ENCODE assay signal across 8 mouse cellular contexts in the genomic region with DNA sequence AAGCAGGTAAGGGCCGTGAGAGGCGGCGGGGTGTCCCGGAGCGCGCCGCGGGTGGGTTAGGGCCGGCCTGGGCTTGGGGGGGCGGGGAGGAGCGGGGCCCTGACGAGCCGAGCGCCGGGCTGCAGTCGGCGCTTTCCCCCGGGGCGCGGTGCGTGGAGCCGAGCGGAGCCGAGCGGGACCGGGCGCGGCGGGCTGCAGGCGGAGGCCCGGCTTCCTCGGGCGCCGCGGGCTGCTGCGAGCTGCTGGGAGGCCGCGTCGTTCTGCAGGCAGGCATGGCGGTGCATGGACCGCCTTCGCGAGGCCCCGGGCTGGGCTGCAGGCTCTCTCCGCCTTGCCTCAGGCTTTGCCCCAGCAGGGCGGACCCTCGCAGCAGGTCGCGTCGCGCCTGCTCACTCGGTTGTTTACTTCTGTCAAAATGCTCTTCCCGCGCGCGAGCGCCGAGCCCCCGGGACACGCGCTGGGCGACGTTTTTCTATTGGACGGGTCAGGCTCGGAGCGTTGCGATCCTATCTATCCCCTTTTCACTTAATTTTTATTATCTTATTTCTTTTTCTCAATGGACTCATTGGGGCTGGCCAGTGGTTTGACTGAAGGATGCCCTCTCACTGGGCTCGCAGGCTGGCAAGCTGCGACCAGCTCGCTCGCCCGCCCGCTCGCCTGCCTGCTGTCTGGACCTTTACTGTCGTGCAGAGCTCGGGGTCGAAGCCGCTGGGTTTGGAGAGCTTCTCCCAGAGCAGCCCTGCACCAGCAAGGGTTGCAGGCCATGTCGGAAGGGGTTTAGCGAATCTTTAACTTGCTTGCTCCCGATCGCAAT. TPM values are rescaled to one million over a fixed set of nuclear protein-coding genes. Genes with fewer than 3 reads are reported as not detected.
DNase-seq lines count a peak whose midpoint lies in the region; ATAC-seq and TF ChIP-seq lines count a peak whose summit lies in the region.

No protein-coding gene starts in this region.

- TF ChIP-seq POLR2A in MEL (IDR thresholded peaks at IDR 0.05; ENCODE audit: control insufficient read depth in 1 of 2, insufficient read depth in 1 of 2, low read depth in 1 of 2, low read length in 2 of 2, poor library complexity in 1 of 2), result no peak; a peak in 2 of 4 replicates
- TF ChIP-seq POLR2A in lung, adult 2 months (IDR thresholded peaks at IDR 0.05; ENCODE audit: borderline replicate concordance, extremely low read depth, low read depth, low read length), result 0 out of 2 replicates have a peak, but pooled peaks have one; percentile 6
- TF ChIP-seq POLR2A in olfactory bulb, adult 2 months (IDR thresholded peaks at IDR 0.05; ENCODE audit: insufficient read depth, low read depth, low read length), result no peak
- no peak; the same call in 1 of the 2 replicates for TF ChIP-seq POLR2A in thymus, adult 2 months (IDR thresholded peaks at IDR 0.05; ENCODE audit: control insufficient read depth, extremely low read depth, insufficient read depth, low read length, poor library complexity)

- peaks cover 13 to 33% of the 10 kb centered on the region in 2 experiments for H3K36me3 ChIP-seq in MEL (ENCODE audit: control insufficient read depth in 1 of 2, insufficient read depth in 2 of 2, low read length in 2 of 2)
- 0 out of 2 replicates have a peak, but pooled peaks cover 5% of the 10 kb centered on the region for H3K36me3 ChIP-seq in heart, embryonic 16.5 days (ENCODE audit: control insufficient read depth, insufficient read depth)
- H3K36me3 ChIP-seq in thymus, adult 2 months (ENCODE audit: control insufficient read depth, insufficient read depth, low read length), result 0 out of 2 replicates have a peak, but pooled peaks cover 3% of the 10 kb centered on the region

- under 1% methylated on average over 82 of the region's 82 CpGs for WGBS in heart, embryonic 16.5 days
- WGBS in lung, adult 2 months, result under 1% methylated on average over 80 of the region's 82 CpGs
- WGBS in olfactory bulb, adult 2 months, result under 1% methylated on average over 58 of the region's 82 CpGs
- WGBS in thymus, adult 2 months, result under 1% methylated on average over 82 of the region's 82 CpGs

- no peak for TF ChIP-seq RAD21 in MEL (IDR thresholded peaks at IDR 0.05; ENCODE audit: low read depth, low read length)

- H3K4me2 ChIP-seq in heart, embryonic 16.5 days (ENCODE audit: low read depth, low read length), result peak overlapping the region; percentile 92

- TF ChIP-seq EP300 in MEL (IDR thresholded peaks at IDR 0.05; ENCODE audit: low read depth in 1 of 2, low read length in 2 of 2), result 0 out of 4 replicates have a peak, but pooled peaks of 1 of the 2 experiments have one; percentile 9

- peak overlapping the region; percentile 68 for H3K27ac ChIP-seq in MEL (ENCODE audit: control insufficient read depth, low read depth, low read length)
- H3K27ac ChIP-seq in heart, embryonic 16.5 days (ENCODE audit: low read length), result peak overlapping the region; percentile 90
- peak overlapping the region; percentile 98 for H3K27ac ChIP-seq in olfactory bulb, adult 2 months (ENCODE audit: insufficient read depth, low read depth, low read length)
- peak overlapping the region; percentile 44 for H3K27ac ChIP-seq in thymus, adult 2 months (ENCODE audit: control insufficient read depth, insufficient read depth, low read length)

- no peaks in the 10 kb centered on the region for H3K27me3 ChIP-seq in MEL (ENCODE audit: control insufficient read depth in 1 of 2, insufficient read depth in 2 of 2, low read length in 2 of 2)
- no peaks in the 10 kb centered on the region for H3K27me3 ChIP-seq in heart, embryonic 16.5 days (ENCODE audit: control insufficient read depth, insufficient read depth, low read length)
- H3K27me3 ChIP-seq in thymus, adult 2 months (ENCODE audit: control insufficient read depth, insufficient read depth, low read length), result no peaks in the 10 kb centered on the region

- peak; percentile 61 for ATAC-seq in erythroid progenitor cell, adult 5-6 weeks (replicated peaks; ENCODE audit: low FRiP score, poor library complexity, severe bottlenecking)
- ATAC-seq in heart, embryonic 16.5 days (replicated peaks; ENCODE audit: extremely low read depth, insufficient read depth, low FRiP score), result peak; percentile 61

- DNase-seq in MEL (ENCODE audit: low read depth, low spot score), result peak; percentile 83
- DNase-seq in c-Kit-negative CD71-positive TER-119-positive erythroid progenitor cells, embryonic 14.5 days (ENCODE audit: low read depth, low spot score), result peak; percentile 44
- DNase-seq in layer of hippocampus, adult 18-20 months (ENCODE audit: low spot score in 2 of 2), result peak; percentile 40 to 68
- DNase-seq in lung, adult 2 months, result peak; percentile 65
- DNase-seq in thymus, adult 2 months, result peak; percentile 70

- H3K79me2 ChIP-seq in MEL (ENCODE audit: control insufficient read depth, insufficient read depth, low read length, poor library complexity), result peaks cover 41% of the 10 kb centered on the region

- peak overlapping the region; percentile 62 to 86 for H3K4me3 ChIP-seq in MEL (ENCODE audit: control insufficient read depth in 1 of 2, insufficient read depth in 1 of 2, low read depth in 2 of 2, low read length in 2 of 2)
- peak overlapping the region; percentile 98 for H3K4me3 ChIP-seq in heart, embryonic 16.5 days (ENCODE audit: low read length)
- H3K4me3 ChIP-seq in lung, adult 2 months (replicated peaks; ENCODE audit: extremely low read depth, low read depth, low read length), result peak overlapping the region; percentile 98
- H3K4me3 ChIP-seq in olfactory bulb, adult 2 months (ENCODE audit: insufficient read depth, low read depth, low read length), result peak overlapping the region; percentile 82
- H3K4me3 ChIP-seq in thymus, adult 2 months (ENCODE audit: control insufficient read depth, insufficient read depth, low read length), result peak overlapping the region; percentile 72

- peaks cover 20 to 29% of the 10 kb centered on the region in 2 experiments for H3K4me1 ChIP-seq in MEL (ENCODE audit: control insufficient read depth in 1 of 2, insufficient read depth in 2 of 2, low read length in 2 of 2)
- H3K4me1 ChIP-seq in heart, embryonic 16.5 days (ENCODE audit: control insufficient read depth, insufficient read depth, low read length), result peaks cover 16% of the 10 kb centered on the region
- H3K4me1 ChIP-seq in lung, adult 2 months (ENCODE audit: control insufficient read depth, insufficient read depth, low read length), result peaks cover 4% of the 10 kb centered on the region
- peaks cover 2% of the 10 kb centered on the region; the same call in 1 of the 2 replicates for H3K4me1 ChIP-seq in olfactory bulb, adult 2 months (ENCODE audit: control insufficient read depth, insufficient read depth, low read length)
- peaks cover 5% of the 10 kb centered on the region for H3K4me1 ChIP-seq in thymus, adult 2 months (replicated peaks; ENCODE audit: control insufficient read depth, insufficient read depth, low read length)

- peak overlapping the region; percentile 97 for H3K9ac ChIP-seq in MEL (ENCODE audit: control insufficient read depth, low read depth, low read length, poor library complexity, severe bottlenecking)
- peak overlapping the region; percentile 96 for H3K9ac ChIP-seq in heart, embryonic 16.5 days (ENCODE audit: low read length)

- H3K9me3 ChIP-seq in MEL (replicated peaks; ENCODE audit: insufficient read depth, low read length), result no peaks in the 10 kb centered on the region
- no peaks in the 10 kb centered on the region for H3K9me3 ChIP-seq in heart, embryonic 16.5 days (replicated peaks; ENCODE audit: control insufficient read depth, low read length)

- TF ChIP-seq CTCF in MEL (IDR thresholded peaks at IDR 0.05 in 2 of 3, conservative IDR thresholded peaks at IDR 0.05 in 1 of 3; ENCODE audit: control insufficient read depth in 1 of 3, insufficient read depth in 1 of 3, low read depth in 2 of 3, low read length in 3 of 3, poor library complexity in 1 of 3, severe bottlenecking in 1 of 3), result no peak
- TF ChIP-seq CTCF in lung, adult 2 months (IDR thresholded peaks at IDR 0.05; ENCODE audit: insufficient read depth, low read length), result no peak
- 0 out of 2 replicates have a peak, but pooled peaks have one; percentile 5 for TF ChIP-seq CTCF in olfactory bulb, adult 2 months (IDR thresholded peaks at IDR 0.05; ENCODE audit: insufficient read depth, low read depth, low read length)
- TF ChIP-seq CTCF in thymus, adult 2 months (IDR thresholded peaks at IDR 0.05; ENCODE audit: borderline replicate concordance, control insufficient read depth, extremely low read depth, insufficient read depth, low read length, poor library complexity), result no peak

TF ChIP-seq in MEL, 35 proteins besides CTCF, POLR2A, EP300 and RAD21 (continues in another document):
- TF ChIP-seq POLR2AphosphoS2 (IDR thresholded peaks at IDR 0.05; ENCODE audit: low read length), result no peak
- no peak for TF ChIP-seq CHD2 (IDR thresholded peaks at IDR 0.05; ENCODE audit: low read length)
- TF ChIP-seq GATA1 (IDR thresholded peaks at IDR 0.05; ENCODE audit: low read depth, low read length), result peak; percentile 22; the same call in 1 of the 2 replicates

RNA-seq across cellular contexts. Expression of gene Smc3, which starts 0.6 kb away (rescaled TPM):
- total RNA-seq in MEL (2012; rRNA removed), result 100 and 109 TPM in 2 replicates
- 100 to 1,000 TPM; 118 to 129 TPM for polyA plus RNA-seq in MEL (2012; ENCODE audit: insufficient read depth in 1 of 2, insufficient read length in 2 of 2, low read depth in 1 of 2, low replicate concordance in 2 of 2, missing spikeins in 1 of 2)
- 119 and 138 TPM in 2 replicates for total RNA-seq in erythroid progenitor cell, adult 5-6 weeks (2015; ENCODE audit: low replicate concordance)
- total RNA-seq in erythroid progenitor cell, adult 5-6 weeks (2017; ENCODE audit: low replicate concordance), result 155 and 213 TPM in 2 replicates
- polyA plus RNA-seq in heart, embryonic 16.5 days (2015; fragmentation: Nextera tagmentation; extraction: Ambion mirVana), result 36.5 and 42.5 TPM in 2 replicates
- total RNA-seq in layer of hippocampus, adult 18-20 months (2021), result 10 to 100 TPM; 40.8 to 42.8 TPM
- polyA plus RNA-seq in lung, adult 2 months (2012; rRNA removed), result 3.4 and 5.3 TPM in 2 replicates
- 104 TPM in 1 of 2 replicates, not detected in the other for polyA plus RNA-seq in olfactory bulb, adult 2 months (2012; ENCODE audit: insufficient read depth, insufficient read length, low replicate concordance, missing spikeins)
- polyA plus RNA-seq in thymus, adult 2 months (2012; rRNA removed), result 8.7 and 9.0 TPM in 2 replicates

RNA-seq across cellular contexts. Expression of gene Nutf2-ps1, which starts 11.9 kb away (rescaled TPM):
- 35.8 and 53.1 TPM in 2 replicates for total RNA-seq in MEL (2012; rRNA removed)
- 100 to 1,000 TPM in 1 of 2 experiments, not detected in 1; 398 TPM for polyA plus RNA-seq in MEL (2012; ENCODE audit: insufficient read depth in 1 of 2, insufficient read length in 2 of 2, low read depth in 1 of 2, low replicate concordance in 2 of 2, missing spikeins in 1 of 2)
- 28.8 and 39.8 TPM in 2 replicates for total RNA-seq in erythroid progenitor cell, adult 5-6 weeks (2015; ENCODE audit: low replicate concordance)
- total RNA-seq in erythroid progenitor cell, adult 5-6 weeks (2017; ENCODE audit: low replicate concordance), result 11.7 and 35.8 TPM in 2 replicates
- polyA plus RNA-seq in heart, embryonic 16.5 days (2015; fragmentation: Nextera tagmentation; extraction: Ambion mirVana), result 260 and 349 TPM in 2 replicates
- total RNA-seq in layer of hippocampus, adult 18-20 months (2021), result 10 to 100 TPM; 33.4 to 47.2 TPM
- polyA plus RNA-seq in lung, adult 2 months (2012; rRNA removed), result 74.5 and 92.3 TPM in 2 replicates
- not detected in 2 replicates for polyA plus RNA-seq in olfactory bulb, adult 2 months (2012; ENCODE audit: insufficient read depth, insufficient read length, low replicate concordance, missing spikeins)
- polyA plus RNA-seq in thymus, adult 2 months (2012; rRNA removed), result 171 and 197 TPM in 2 replicates

Comparison
In these comparisons a context has a peak if more than half of its experiments do, and no peak if none do; other contexts are left out.
1. Peak in every context shown above with its lines: DNase-seq, ATAC-seq, H3K4me3 ChIP-seq and H3K27ac ChIP-seq.
2. H3K27ac ChIP-seq: peak in every context shown above with its lines; median percentile 98 in olfactory bulb, adult 2 months; 90 in heart, embryonic 16.5 days; 68 in MEL; 44 in thymus, adult 2 months.